Mouse (Mus musculus): ENCODE measurements around the gene Vmn1r219. TPM values are rescaled to one million over a fixed set of nuclear protein-coding genes. Genes with fewer than 3 reads are reported as not detected.
"Not testable (repeated sequence)": the region's sequence is repeated elsewhere in the genome, so short reads cannot be mapped to it uniquely, and the experiment has no call there.

Vmn1r219 gene
- polyA plus RNA-seq (2014; fragmentation: Nextera tagmentation; extraction: Ambion mirVana): not detected in 2 replicates

GRCm38 (mm10) chr13:23159012-23159411 is at the start of gene Vmn1r219:
TSS of gene Vmn1r219 (plus strand) at chr13:23159312.
- Histone ChIP-seq H3K9me3 (ENCODE audit: control insufficient read depth, low read length) (no peaks in the 10 kb centered on the region), H3K4me3 (ENCODE audit: control insufficient read depth in 1 of 2, insufficient read depth in 1 of 2, low read depth in 1 of 2, low read length in 2 of 2) (no peak within 1 kb of the TSS), H3K36me3 (ENCODE audit: control insufficient read depth, insufficient read depth, low read length) (no peaks in the 10 kb centered on the region), H3K27ac (replicated peaks in 1 of 2; ENCODE audit: control insufficient read depth in 1 of 2, insufficient read depth in 1 of 2, low read depth in 2 of 2, low read length in 2 of 2) (no peak within 1 kb of the TSS), H3K4me2 (ENCODE audit: low read length) (no peak within 1 kb of the TSS), H3K9ac (ENCODE audit: low read length) (no peak within 1 kb of the TSS), H3K27me3 (ENCODE audit: control insufficient read depth, insufficient read depth, low read length) (no peaks in the 10 kb centered on the region), H3K4me1 (ENCODE audit: control insufficient read depth in 2 of 2, insufficient read depth in 2 of 2, low read length in 2 of 2) (peaks cover 4 to 5% of the 10 kb centered on the region in 2 experiments; a peak in 3 of 4 replicates)
- ATAC-seq (ENCODE audit: insufficient number of reproducible peaks, insufficient read depth, low FRiP score, low read depth): no peak
- 52% methylated on average over 4 of the region's 4 CpGs for WGBS

DNA sequence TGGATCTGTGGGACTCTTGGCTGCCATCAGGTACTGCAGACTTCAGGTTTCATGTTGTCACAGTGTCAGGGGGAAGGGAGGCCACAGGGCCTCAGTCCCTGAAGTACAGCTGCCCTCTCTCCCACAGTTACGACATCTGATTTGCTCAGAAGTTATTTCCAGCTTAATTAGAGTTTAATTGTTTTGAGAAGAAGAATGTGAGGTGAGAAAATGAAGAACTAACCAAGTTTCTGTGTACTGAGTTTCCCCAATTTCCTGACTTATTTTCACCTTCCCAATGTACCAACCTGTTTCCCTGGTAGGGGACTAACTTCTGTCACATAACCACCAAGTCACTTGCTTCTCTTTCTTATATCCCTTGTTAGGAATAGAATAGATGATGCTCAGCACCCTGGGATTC is 41.0 kb upstream of the Vmn1r219 start, which contains the start of gene Vmn1r217:
TSS of gene Vmn1r217 (minus strand) at position 101 of the 400 bp plus-strand sequence.
- H3K4me3 ChIP-seq (ENCODE audit: control insufficient read depth in 1 of 2, insufficient read depth in 1 of 2, low read depth in 1 of 2, low read length in 2 of 2); H3K27me3 ChIP-seq (ENCODE audit: control insufficient read depth, insufficient read depth, low read length); H3K9me3 ChIP-seq (ENCODE audit: control insufficient read depth, low read length); H3K9ac ChIP-seq (ENCODE audit: low read length); H3K36me3 ChIP-seq (ENCODE audit: control insufficient read depth, insufficient read depth, low read length); ATAC-seq (ENCODE audit: insufficient number of reproducible peaks, insufficient read depth, low FRiP score, low read depth); H3K4me2 ChIP-seq (ENCODE audit: low read length); H3K27ac ChIP-seq (replicated peaks in 1 of 2; ENCODE audit: control insufficient read depth in 1 of 2, insufficient read depth in 1 of 2, low read depth in 2 of 2, low read length in 2 of 2); H3K4me1 ChIP-seq (ENCODE audit: control insufficient read depth in 2 of 2, insufficient read depth in 2 of 2, low read length in 2 of 2): not testable (repeated sequence)
- WGBS: 82% methylated on average over 1 of the region's 1 CpGs

DNA sequence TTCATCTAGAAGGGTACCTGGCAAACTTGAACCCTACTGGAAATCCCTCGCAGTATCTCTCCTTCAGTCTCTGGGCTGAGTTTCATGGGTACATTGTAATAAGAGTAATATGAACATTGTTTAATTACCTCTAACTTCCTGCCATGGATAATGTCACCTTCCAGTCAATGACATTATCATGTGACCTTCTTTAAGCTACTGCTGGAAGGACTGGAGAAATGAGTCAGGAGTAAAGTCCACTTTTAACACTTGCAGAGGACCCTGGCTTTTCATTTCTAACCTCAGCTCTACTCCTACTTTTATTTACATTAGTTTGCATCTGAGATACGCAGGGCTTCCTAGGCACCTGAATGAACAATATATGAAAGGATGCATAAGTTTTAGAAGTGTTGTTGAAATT is 38.5 kb upstream of the Vmn1r219 start:
- Histone ChIP-seq H3K36me3 (ENCODE audit: control insufficient read depth, insufficient read depth, low read length) (no peaks in the 10 kb centered on the region), H3K4me2 (ENCODE audit: low read length) (no peak overlapping the region), H3K27ac (replicated peaks in 1 of 2; ENCODE audit: control insufficient read depth in 1 of 2, insufficient read depth in 1 of 2, low read depth in 2 of 2, low read length in 2 of 2) (no peak overlapping the region), H3K4me1 (ENCODE audit: control insufficient read depth in 2 of 2, insufficient read depth in 2 of 2, low read length in 2 of 2) (no peaks in the 10 kb centered on the region), H3K27me3 (ENCODE audit: control insufficient read depth, insufficient read depth, low read length) (no peaks in the 10 kb centered on the region), H3K9me3 (ENCODE audit: control insufficient read depth, low read length) (0 out of 2 replicates have a peak, but pooled peaks cover 4% of the 10 kb centered on the region), H3K9ac (ENCODE audit: low read length) (no peak overlapping the region), H3K4me3 (ENCODE audit: control insufficient read depth in 1 of 2, insufficient read depth in 1 of 2, low read depth in 1 of 2, low read length in 2 of 2) (no peak overlapping the region)
- 80% methylated on average over 2 of the region's 2 CpGs for WGBS
- no peak for ATAC-seq (ENCODE audit: insufficient number of reproducible peaks, insufficient read depth, low FRiP score, low read depth)

- WGBS: 59% methylated on average over 3 of the region's 3 CpGs
- no peak within 1 kb of the TSS for H3K4me2 ChIP-seq (ENCODE audit: low read length)
- no peaks in the 10 kb centered on the region for H3K36me3 ChIP-seq (ENCODE audit: control insufficient read depth, insufficient read depth, low read length)
- H3K27ac ChIP-seq (replicated peaks in 1 of 2; ENCODE audit: control insufficient read depth in 1 of 2, insufficient read depth in 1 of 2, low read depth in 2 of 2, low read length in 2 of 2): no peak within 1 kb of the TSS
- no peak for ATAC-seq (ENCODE audit: insufficient number of reproducible peaks, insufficient read depth, low FRiP score, low read depth)
- H3K4me1 ChIP-seq (ENCODE audit: control insufficient read depth in 2 of 2, insufficient read depth in 2 of 2, low read length in 2 of 2): no peaks in the 10 kb centered on the region
- no peak within 1 kb of the TSS for H3K9ac ChIP-seq (ENCODE audit: low read length)
- H3K27me3 ChIP-seq (ENCODE audit: control insufficient read depth, insufficient read depth, low read length): no peaks in the 10 kb centered on the region
- H3K4me3 ChIP-seq (ENCODE audit: control insufficient read depth in 1 of 2, insufficient read depth in 1 of 2, low read depth in 1 of 2, low read length in 2 of 2): no peak within 1 kb of the TSS
- no peaks in the 10 kb centered on the region for H3K9me3 ChIP-seq (ENCODE audit: control insufficient read depth, low read length)
Observed at GRCm38 (mm10) chr13:23133099-23133498, 26.0 kb upstream of the Vmn1r219 start, which contains the start of gene Vmn1r218. TSS of gene Vmn1r218 (plus strand) at chr13:23133155.

GRCm38 (mm10) chr13:23133501-23133900 is 25.6 kb upstream of the Vmn1r219 start:
- H3K36me3 ChIP-seq (ENCODE audit: control insufficient read depth, insufficient read depth, low read length): no peaks in the 10 kb centered on the region
- H3K9me3 ChIP-seq (ENCODE audit: control insufficient read depth, low read length): no peaks in the 10 kb centered on the region
- H3K9ac ChIP-seq (ENCODE audit: low read length): no peak overlapping the region
- H3K4me2 ChIP-seq (ENCODE audit: low read length): no peak overlapping the region
- H3K4me3 ChIP-seq (ENCODE audit: control insufficient read depth in 1 of 2, insufficient read depth in 1 of 2, low read depth in 1 of 2, low read length in 2 of 2): no peak overlapping the region
- WGBS: 71% methylated on average over 1 of the region's 1 CpGs
- no peaks in the 10 kb centered on the region for H3K27me3 ChIP-seq (ENCODE audit: control insufficient read depth, insufficient read depth, low read length)
- no peaks in the 10 kb centered on the region for H3K4me1 ChIP-seq (ENCODE audit: control insufficient read depth in 2 of 2, insufficient read depth in 2 of 2, low read length in 2 of 2)
- H3K27ac ChIP-seq (replicated peaks in 1 of 2; ENCODE audit: control insufficient read depth in 1 of 2, insufficient read depth in 1 of 2, low read depth in 2 of 2, low read length in 2 of 2): no peak overlapping the region
- no peak for ATAC-seq (ENCODE audit: insufficient number of reproducible peaks, insufficient read depth, low FRiP score, low read depth)

DNA sequence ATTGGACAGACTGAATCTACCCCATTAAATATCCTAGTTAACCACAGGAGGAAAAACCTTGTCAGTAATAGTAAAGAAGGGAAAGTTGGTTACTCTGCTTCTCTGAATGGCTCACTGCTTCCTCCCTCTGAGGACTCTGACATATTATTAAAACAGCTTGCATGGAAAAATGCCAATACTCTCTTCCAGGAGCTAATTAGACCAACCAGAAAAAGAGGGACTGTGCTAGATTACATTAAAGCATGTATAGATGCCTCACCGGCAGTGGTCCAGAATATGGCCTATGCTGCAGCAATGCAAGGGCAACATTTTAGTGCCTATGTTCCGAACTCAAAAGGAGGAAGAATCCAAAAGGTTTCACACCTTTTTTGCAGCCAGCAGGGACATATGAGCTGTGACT is 20.2 kb upstream of the Vmn1r219 start:
- no peaks in the 10 kb centered on the region for H3K4me1 ChIP-seq (ENCODE audit: control insufficient read depth in 2 of 2, insufficient read depth in 2 of 2, low read length in 2 of 2)
- 80% methylated on average over 2 of the region's 2 CpGs for WGBS
- no peaks in the 10 kb centered on the region for H3K9me3 ChIP-seq (ENCODE audit: control insufficient read depth, low read length)
- H3K36me3 ChIP-seq (ENCODE audit: control insufficient read depth, insufficient read depth, low read length): no peaks in the 10 kb centered on the region
- no peaks in the 10 kb centered on the region for H3K27me3 ChIP-seq (ENCODE audit: control insufficient read depth, insufficient read depth, low read length)
- H3K9ac ChIP-seq (ENCODE audit: low read length): no peak overlapping the region
- H3K27ac ChIP-seq (replicated peaks in 1 of 2; ENCODE audit: control insufficient read depth in 1 of 2, insufficient read depth in 1 of 2, low read depth in 2 of 2, low read length in 2 of 2): no peak overlapping the region
- H3K4me2 ChIP-seq (ENCODE audit: low read length): no peak overlapping the region
- no peak for ATAC-seq (ENCODE audit: insufficient number of reproducible peaks, insufficient read depth, low FRiP score, low read depth)
- no peak overlapping the region for H3K4me3 ChIP-seq (ENCODE audit: control insufficient read depth in 1 of 2, insufficient read depth in 1 of 2, low read depth in 1 of 2, low read length in 2 of 2)

- no peak overlapping the region for H3K4me3 ChIP-seq (ENCODE audit: control insufficient read depth in 1 of 2, insufficient read depth in 1 of 2, low read depth in 1 of 2, low read length in 2 of 2)
- H3K27me3 ChIP-seq (ENCODE audit: control insufficient read depth, insufficient read depth, low read length): no peaks in the 10 kb centered on the region
- H3K36me3 ChIP-seq (ENCODE audit: control insufficient read depth, insufficient read depth, low read length): no peaks in the 10 kb centered on the region
- H3K9me3 ChIP-seq (ENCODE audit: control insufficient read depth, low read length): no peaks in the 10 kb centered on the region
- H3K27ac ChIP-seq (replicated peaks in 1 of 2; ENCODE audit: control insufficient read depth in 1 of 2, insufficient read depth in 1 of 2, low read depth in 2 of 2, low read length in 2 of 2): no peak overlapping the region
- H3K9ac ChIP-seq (ENCODE audit: low read length): no peak overlapping the region
- WGBS: 53% methylated on average over 3 of the region's 3 CpGs
- no peak overlapping the region for H3K4me2 ChIP-seq (ENCODE audit: low read length)
- H3K4me1 ChIP-seq (ENCODE audit: control insufficient read depth in 2 of 2, insufficient read depth in 2 of 2, low read length in 2 of 2): peaks cover 4 to 5% of the 10 kb centered on the region in 2 experiments; a peak in 3 of 4 replicates
- ATAC-seq (ENCODE audit: insufficient number of reproducible peaks, insufficient read depth, low FRiP score, low read depth): 0 out of 2 replicates have a peak, but pooled peaks have one; percentile 35
Observed at GRCm38 (mm10) chr13:23157848-23158247, 1.3 kb upstream of the Vmn1r219 start.

DNA sequence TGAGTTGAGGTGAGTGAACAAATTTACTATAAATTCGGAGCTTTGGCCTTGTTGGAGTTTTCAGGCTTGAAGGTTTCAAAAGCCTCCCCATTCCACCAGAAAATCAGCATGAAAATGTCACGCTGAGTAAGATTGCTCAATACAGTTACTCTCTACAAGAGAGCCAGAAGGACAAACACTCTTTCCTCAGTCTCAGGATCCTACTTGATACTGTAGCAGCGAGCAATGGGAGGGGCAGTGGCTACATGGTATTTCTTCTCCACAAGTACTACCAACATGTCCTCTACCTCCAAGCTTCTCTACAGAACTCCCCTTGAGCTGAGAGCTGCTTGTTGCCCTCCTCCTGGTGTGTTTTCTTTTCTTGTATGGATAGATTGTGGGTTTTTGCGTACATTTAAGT is 7.4 kb downstream of the Vmn1r219 start:
- not testable (repeated sequence) for H3K4me3 ChIP-seq (ENCODE audit: control insufficient read depth in 1 of 2, insufficient read depth in 1 of 2, low read depth in 1 of 2, low read length in 2 of 2); ATAC-seq (ENCODE audit: insufficient number of reproducible peaks, insufficient read depth, low FRiP score, low read depth); H3K4me2 ChIP-seq (ENCODE audit: low read length); H3K9me3 ChIP-seq (ENCODE audit: control insufficient read depth, low read length); H3K27me3 ChIP-seq (ENCODE audit: control insufficient read depth, insufficient read depth, low read length); H3K36me3 ChIP-seq (ENCODE audit: control insufficient read depth, insufficient read depth, low read length); H3K4me1 ChIP-seq (ENCODE audit: control insufficient read depth in 2 of 2, insufficient read depth in 2 of 2, low read length in 2 of 2); H3K9ac ChIP-seq (ENCODE audit: low read length); H3K27ac ChIP-seq (replicated peaks in 1 of 2; ENCODE audit: control insufficient read depth in 1 of 2, insufficient read depth in 1 of 2, low read depth in 2 of 2, low read length in 2 of 2)
- WGBS: 85% methylated on average over 4 of the region's 4 CpGs
